Mouse (Mus musculus) lung, postnatal 36 days (tissue): ENCODE data around the gene Tmem234.
A peak's percentile ranks its signal among the peaks of the same experiment; 100 is the strongest.
"Not testable (repeated sequence)": the region's sequence is repeated elsewhere in the genome, so short reads cannot be mapped to it uniquely, and the experiment has no call there.

ENCODE experiments used
- DNase-seq: peaks from one replicate; pipeline ENCODE4 v3.0.0; 2022; ENCODE audit warnings: mixed read lengths

The Tmem234 gene

DNA sequence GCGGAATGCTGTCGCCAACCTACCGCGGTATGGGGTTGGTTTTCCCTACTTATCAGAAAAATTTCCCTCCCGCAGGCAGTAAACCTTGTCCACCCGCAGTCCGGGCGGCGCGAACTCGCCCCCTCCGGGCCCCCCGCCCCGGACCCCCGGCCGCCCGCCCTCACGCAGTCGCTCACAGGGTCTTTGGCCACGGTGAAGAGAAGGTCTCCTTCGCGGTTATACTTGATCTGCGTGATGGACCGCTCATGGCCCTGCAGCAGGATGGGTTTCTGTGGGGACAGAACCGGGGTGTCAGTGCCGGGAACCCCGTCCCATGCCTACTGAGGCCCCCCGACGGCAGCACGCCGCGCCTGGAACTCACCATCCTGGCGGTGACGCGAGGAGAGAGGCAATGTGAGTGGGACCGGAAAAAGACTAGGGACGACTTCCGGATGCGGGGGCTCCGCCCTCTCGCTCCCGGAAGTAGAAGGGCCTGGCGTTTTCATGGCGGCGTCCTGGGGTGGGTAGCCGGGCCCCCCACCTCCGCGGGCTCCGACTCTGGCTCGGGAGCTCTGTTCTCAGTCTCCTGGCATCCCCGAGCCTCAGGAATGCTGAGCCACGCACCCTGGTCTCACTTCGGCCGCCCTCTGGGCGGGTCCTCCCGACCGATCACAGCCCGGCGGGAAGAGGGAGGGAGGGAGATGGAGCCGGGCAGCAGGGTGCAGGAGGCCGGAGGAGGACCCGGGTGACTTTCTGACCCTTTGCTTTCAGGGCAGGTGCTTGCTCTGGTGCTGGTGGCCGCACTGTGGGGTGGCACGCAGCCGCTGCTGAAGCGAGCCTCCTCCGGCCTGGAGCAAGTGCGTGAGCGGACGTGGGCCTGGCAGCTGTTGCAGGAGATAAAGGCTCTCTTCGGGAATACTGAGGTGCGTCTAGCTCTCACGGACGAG is at the start of gene Tmem234, which contains the start of gene Eif3i:
TSS of gene Tmem234 (plus strand) at position 436 of the 926 bp plus-strand sequence.
TSS of gene Eif3i (minus strand) at position 416 of the 926 bp plus-strand sequence.
- DNase-seq = peak; percentile 89

DNA sequence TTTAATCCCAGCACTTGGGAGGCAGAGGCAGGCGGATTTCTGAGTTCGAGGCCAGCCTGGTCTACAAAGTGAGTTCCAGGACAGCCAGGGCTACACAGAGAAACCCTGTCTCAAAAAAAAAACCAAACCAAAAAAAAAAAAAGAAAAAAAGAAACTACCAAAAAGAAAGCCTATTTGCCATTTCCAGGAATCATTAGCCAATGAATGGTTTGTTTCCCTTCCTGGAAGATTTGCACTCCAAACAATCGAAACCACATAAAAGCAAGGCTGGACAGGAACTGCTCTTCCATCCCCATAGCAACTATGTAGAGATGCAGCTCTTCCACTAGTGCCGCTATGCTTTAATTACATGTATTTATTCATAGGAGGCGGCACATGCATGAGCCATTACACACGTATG is 46.0 kb upstream of the Tmem234 start:
- not testable (repeated sequence) for DNase-seq

DNA sequence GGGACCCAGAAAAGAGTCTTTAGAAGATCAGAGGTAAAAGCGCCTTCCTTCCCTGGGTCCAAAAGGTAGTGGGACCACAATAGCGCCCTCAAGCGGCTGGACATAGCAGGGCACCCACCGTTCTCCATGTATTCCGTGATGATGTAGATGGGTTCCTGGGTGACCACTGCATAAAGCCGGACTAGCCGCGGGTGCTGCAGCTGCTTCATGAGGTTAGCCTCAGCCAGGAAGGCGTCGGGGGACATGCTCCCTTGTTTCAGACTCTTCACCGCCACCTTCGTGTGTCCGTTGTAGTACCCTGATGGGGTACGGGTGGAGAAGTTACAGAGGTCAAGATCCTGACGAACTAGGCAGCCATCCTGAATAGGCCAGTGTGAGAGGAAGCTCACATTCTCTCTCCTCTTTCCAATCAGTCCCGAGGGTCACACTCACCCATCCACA is 45.0 kb upstream of the Tmem234 start:
- DNase-seq = peak; percentile 73

DNA sequence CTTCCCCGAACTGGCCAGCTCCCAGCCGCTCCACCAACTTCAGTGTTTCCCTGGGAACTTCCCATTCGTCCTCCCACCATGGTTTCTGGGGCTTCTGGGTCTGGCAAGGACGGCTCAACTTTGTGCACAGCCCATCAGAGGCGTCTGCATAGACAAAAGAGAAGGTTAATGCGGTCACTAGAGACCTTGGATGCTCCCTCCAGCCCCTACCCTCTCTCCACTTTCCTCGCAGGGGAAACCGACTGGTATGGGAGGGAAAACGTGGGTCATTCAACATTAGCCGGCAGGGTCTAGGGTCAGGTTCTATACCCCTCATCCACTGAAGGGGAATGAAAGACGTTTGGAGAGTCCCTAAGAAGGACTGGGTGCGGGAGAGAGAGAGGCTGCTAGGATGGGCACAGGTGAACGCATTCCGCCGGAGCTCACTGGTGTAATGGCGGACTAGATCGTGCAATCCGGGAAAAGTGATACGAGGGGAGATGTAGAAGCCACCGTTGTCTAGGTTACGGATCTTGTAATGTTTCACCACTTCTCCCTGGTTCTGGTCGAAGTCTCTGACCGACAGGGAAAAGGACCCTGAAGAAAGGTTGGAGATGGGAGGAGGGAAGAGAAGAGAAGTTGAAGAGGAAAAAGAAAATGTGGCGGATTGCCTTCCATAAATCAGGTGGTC is 44.5 kb upstream of the Tmem234 start:
- DNase-seq = no peak

DNA sequence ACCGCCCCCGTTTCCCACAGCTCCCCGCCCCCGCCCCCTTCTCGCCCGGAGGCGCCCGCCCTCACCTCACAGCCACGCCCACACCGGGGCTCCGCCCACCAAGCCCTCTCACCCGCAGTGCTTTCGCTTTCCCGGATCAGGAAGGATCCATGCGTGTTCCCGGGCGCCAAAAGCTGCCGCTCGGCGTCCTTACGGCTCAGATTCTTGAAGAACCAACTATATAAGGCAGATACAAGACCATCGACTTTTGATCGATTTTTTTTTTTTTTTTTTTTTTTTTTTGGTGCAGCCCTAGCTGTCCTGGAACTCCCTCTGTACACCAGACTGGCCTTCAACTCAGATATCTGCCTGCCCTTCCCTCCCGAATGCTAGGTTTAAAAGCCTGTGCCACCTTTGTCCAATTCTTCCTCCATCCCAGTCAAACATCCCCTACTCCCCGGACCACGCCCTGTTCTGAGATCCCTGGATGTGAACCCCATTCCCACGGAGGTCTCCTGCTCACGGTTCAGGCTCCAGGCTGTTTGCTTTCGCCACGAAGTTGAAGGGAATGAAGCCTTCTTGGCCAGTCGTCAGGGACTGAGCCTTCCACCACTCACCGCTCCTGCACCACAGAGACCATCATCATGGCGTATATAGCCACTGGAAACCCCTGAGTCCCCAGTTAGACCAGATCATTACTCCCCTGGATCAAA is 43.8 kb upstream of the Tmem234 start:
- peak; percentile 95 for DNase-seq

DNA sequence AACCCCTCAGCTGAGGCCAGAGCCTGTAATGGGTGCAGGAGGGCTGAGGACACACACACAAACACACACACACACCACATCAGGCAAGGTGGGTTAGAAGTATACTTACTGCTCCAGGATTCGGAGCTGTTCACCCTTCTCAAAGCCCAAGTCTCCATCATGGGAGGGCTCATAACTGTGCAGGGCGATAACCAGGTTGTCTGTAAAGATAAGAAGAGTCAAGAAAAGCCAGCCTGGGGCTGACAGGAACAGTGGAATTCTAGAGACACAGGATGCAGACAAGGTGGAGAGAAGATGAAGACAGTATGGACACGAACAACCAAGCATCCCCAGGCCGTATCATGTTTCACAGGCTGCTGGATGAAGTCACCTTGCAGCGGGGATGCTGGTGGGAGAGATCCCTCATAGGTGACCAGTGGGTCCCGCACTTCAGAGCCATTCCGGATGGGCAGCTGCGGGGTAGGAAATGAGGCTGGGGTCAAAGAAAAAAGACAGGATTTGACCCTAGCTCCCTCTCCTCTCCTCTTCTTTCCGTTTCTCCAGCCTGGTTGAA is 43.1 kb upstream of the Tmem234 start:
- no peak for DNase-seq

DNA sequence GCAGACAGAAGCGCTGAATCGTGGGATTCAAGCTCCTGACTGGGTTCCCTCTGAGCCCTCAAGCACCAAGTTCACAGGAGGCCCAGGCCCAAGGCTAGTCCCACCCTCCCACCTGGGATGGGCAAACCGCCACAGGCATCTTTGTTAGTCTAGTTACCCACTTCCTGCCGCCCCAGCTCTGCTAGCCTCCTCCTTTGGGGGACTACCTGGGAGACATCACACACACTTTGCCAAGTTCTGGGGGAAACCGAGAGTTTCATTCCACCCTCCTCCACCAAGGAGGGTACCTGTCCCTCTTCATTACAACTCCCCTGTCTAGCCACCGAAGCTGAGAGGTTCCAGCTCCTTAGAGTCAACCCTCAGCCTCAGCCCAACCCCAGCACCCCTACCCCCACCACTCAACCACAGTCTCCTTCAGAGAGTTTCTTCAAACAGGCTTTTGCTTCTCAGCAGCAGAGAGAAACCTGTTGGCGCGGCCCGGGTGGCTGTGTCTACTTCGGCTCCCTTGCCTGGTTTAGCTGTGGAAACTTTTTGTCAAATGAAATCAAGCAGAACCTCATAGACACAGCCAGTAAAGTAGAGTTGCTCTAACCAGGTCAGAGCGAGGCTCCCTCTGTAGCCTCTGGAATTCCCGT is 42.0 kb upstream of the Tmem234 start:
- no peak for DNase-seq

DNA sequence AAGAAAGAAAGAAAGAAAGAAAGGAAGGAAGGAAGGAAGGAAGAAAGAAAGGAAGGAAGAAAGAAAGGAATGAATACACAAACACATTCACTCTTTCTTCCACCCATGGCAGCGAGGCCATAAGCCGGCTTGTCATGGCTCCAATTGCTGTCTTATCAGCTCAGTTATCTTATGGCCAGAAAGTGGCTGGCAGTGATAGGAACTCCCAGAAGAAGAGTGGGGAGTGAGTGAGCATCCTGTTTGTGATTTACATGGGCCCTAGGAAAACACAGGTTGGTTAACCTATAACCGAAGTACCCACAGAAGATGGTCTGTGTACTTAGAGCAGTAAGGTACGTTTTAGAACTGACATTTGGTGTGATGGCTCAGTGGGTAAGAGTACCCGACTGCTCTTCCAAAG is 39.3 kb upstream of the Tmem234 start:
- no peak for DNase-seq

DNA sequence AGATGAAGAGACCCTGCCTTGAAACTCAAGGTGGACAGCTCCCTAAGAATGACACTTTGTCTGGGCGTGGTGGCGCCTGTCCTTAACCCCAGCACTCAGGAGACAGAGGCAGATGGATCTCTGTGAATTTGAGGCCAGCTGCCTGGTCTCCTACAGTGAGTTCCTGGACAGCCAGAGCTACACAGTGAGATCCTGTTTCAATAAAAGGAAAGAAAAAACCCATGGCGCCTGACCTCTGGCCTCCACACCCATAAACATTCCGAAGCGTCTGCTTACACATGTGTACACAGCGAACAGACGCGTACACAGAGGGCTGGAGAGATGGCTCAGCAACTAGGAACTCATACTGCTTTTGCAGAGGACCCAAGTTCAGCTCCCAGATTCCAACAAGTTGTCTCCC is 36.8 kb upstream of the Tmem234 start:
- no peak for DNase-seq

DNA sequence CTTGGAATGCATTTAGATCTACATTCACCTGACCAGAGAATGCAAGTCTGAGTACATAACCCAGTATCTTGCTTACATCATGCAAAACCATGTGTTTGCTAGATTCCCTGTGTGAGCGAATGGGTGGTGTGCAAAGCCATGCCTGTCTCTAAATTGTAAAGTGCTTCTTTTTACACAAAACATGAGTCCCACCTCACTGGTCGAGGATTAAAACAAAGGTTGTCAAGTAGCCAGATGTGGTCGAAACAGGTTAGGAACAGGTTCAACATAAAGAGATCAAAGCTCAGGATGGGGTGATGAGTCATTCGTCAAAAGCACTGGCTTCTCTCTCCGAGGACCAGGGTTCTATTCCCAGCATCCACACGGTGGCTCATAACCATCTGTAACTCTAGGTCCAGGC is 35.3 kb upstream of the Tmem234 start:
- DNase-seq = no peak

DNA sequence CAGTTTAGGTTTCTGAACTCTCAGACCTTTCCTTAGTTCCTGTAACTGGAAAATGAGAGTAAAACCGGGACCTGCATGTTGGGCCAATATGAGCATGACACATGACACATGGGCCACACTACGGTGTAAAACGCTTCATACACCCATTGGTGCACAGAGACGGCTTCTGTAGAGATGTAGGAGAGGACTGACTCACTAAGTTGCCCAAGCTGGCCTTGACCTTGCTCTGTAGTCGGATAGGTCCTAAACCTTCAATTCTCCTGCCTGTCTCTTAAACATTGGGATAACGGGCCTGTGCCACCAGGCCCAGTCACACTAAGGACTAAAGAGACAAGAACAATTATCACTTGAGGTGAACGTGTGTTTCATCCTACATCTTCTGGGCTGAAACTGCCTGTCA is 32.1 kb upstream of the Tmem234 start:
- no peak for DNase-seq

DNA sequence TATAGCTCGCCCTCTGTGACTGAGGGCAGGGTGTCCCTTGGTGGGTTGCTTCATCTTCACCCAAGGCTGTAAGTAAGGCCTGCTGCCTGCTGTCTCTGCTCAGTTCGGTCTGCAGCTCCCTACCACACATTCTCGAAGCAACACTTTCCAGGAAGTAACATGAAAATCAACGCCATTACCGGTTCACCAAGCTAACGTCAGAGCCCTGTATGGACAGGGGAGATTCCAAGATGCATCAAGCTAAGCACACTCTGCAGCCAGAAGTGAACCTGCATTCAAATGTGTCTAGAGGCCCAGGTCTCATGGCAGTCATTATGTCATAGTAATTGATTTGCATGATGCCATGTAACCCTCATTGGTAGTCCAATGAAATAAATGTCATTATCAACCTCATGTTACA is 30.4 kb upstream of the Tmem234 start:
- no peak for DNase-seq

DNA sequence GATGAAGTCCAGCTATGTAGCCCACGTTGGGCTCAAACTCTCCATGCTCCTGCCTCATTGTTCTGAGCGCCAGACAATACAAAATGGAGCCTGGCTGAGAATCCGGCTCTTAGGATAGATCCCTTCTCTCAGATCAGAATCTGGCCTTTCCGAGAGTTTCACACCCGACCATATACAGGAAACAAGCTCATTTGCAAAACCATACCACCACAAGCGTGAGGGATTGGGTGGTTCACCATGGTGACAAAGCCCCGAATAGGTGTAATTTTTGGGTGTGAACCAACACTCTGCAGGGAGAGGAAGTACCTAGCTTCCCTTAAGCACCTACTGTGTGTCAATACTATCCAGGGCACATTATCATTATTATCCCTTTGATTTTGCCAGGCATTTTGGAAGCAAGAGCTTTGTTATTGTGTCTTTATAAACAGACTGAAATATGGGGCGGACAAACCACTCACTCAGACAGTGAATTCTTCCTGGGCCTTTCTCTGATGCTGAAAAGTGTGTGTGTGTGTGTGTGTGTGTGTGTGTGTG is 28.9 kb upstream of the Tmem234 start:
- DNase-seq = no peak

DNA sequence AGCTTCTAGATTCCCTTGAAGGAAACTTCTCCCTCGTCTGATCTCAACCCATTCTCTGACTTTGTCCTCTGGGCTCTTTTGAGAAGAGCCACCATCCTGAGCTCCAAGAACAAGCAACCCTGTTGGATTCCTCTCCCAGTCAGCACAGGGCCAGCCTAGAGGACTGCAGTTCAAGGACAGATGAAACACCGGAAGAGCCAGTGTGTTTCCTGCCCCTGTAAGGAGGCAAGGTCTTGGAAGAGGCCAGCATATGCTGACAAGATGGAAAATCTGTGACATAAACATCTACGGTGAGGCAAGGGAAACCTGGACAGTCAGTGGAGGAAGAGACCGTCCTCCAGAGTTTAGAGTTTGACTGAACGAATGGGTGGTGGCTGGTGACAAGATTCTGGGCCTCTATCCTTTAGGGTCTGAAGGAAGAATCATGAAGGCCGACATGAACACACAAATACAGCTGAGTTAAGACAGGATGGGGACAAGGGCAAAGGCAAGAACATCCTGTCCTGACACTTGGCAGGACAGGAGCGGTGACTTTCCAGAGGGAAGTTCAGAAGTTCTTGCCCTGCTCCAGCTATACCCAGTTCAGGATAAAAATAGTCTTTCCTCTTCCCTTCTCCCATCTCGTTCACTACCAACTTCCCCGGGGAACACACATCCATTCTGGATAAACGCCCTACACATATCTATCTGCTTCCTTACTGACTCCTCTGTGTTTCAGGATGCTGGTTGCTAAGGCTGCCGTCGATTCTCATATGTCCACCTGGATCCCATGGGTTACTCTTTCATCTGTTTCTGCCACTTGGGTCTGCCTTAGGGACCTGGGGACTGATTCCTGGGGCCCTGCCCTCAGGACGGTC is 28.0 kb upstream of the Tmem234 start:
- peak; percentile 27 for DNase-seq

DNA sequence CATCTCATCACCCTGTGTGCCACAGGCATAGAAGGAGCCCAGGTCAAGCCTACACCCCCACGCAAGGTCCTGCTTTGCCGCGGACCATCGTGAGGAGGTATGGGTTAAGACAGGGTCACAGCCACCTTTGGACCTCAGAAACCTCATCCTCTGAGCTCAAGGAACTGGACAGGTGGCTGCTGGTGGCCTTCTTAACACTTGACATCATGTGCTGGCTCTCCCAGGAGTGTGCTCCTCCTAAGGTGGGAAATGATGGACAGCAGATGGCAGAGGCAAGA is 27.4 kb upstream of the Tmem234 start:
- DNase-seq = no peak

DNA sequence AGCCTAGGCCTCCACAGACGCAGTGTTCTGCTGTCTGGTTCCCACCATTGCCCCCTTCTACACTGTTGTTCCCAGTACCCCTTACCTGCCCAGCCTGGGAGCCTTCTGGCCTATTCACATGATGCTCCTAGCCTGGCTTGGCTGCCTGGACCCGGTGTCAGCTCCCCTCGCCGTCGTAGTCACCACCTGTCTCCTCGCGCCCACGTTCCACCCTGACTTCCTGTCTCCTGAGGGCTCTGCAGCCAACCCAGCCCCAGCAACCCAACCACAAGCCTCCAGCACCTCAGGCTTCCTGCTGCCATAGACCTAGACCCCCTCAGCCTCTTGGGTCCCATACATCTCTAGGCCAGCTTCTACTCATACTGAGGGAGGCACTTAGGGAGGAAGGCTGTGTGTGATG is 27.0 kb upstream of the Tmem234 start, which contains the start of gene Lck:
TSS of gene Lck (minus strand) at position 212 of the 400 bp plus-strand sequence.
- no peak for DNase-seq

DNA sequence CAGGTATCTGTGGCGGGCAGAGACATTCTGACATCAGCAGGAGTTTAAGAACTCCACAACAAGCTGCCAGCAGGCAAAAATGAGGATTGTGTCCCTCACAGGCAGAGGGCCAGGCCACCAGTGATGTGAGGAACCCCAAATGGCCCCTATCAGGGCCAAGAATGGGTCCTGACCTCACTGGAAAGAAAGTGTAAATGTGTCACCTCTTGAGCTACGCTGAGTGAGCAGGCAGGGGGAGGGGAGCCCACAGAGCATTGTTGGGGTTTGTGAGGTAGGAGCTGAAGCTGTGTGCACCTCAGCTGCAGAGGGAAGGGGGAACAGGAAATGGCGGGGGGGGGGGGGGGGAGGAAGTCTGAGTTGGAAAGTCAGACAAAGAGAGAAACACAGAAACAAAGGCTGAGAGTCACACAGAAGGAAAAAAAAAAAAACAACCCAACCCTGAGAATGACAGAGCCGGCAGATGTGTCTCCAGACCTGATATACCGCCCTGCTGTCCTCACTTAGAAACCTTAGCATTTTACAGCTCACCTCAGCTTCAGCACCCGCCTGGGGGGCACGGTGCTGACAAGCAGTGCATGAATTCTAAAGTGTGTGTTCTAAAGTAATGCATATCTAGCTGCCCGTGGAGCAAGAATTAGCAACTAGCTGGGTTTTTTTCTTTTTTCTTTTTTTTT is 25.2 kb upstream of the Tmem234 start:
- peak; percentile 65 for DNase-seq

DNA sequence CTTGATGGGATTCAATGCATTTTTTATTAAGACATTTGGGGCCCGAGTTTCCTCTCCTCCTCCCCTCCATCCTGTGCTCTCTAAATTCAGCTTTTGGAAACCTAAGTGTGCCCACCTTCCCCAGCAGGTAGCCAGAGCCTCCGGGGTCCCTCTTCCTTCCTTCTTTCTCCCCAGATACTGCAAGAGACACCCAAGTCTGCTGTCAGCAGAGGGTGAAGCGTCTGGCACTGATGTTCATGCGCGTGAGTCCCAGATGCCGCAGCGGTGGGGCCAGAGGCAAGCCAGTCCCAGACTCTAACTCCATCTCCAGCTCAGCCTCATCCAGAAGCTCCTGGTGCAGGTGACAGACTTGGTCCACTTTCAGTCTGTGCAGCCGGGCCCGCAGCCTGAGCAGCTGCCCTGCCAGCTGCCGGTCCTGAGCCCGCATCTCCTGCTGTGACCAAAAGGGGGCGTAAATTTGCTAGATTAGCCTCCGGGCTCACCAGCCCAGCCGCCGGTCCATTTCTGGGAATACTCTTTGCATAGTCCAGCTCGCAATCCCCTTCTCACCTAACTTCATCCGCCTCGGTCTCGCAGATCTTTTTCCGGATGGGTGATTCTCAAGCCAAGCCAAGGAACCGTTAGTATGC is 23.5 kb upstream of the Tmem234 start:
- peak; percentile 81 for DNase-seq

DNA sequence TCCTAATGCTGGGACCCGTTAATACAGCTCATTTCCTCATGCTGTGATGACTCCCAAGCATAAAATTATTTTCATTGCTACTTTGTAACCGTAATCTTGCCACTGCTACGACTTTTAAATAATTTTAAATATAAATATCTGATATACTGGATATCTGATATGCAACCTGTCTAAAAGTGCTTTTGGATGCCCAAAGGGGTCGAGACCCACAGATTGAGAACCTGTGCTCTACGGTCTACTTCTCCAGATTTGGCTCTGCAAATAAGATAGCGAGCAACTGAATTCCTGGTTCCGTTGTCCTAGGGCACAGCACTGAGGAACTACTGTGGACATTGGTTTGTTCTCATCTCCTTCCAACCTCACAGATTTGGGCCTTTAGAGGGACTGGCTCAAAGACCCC is 22.8 kb upstream of the Tmem234 start:
- no peak for DNase-seq

DNA sequence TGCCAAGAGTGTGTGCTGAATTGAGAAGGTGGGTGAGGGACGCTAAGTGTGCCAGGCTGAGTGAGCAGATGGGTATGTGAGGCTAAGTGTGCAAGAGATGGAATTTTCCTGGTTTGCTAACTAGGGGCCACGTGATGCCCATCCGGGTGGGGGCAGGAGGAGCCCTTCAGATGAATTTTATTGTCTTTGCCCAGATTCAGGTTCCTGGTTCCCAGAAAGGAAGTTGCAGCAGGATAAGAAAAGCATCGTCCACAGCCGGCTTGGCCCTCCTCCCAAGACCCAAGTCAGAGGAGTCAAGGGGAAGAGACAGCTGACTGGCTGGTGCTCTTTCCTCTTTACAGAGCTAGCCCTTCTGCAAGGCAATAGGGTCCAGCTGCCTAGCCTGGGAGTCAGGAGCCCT is 22.0 kb upstream of the Tmem234 start, which contains the start of gene Fam167b:
TSS of gene Fam167b (minus strand) at position 84 of the 400 bp plus-strand sequence.
- DNase-seq = peak; percentile 37
